Mouse (Mus musculus) CH12.LX (cell line): Measurements from ENCODE around the gene Gm49340. TPM values are rescaled to one million over a fixed set of nuclear protein-coding genes. Genes with fewer than 3 reads are reported as not detected.

Source experiments
- DNase-seq: peaks from one replicate; pipeline ENCODE4 v3.0.0-alpha.2; 2013; ENCODE audit errors: extremely low read depth
- H3K27ac ChIP-seq: 2 replicates; pipeline ENCODE4 v1.5.1; 2012; ENCODE audit warnings: low read depth, mild to moderate bottlenecking, control low read depth, moderate library complexity; ENCODE audit not compliant: insufficient read depth
- H3K27me3 ChIP-seq: replicated peaks from 2 replicates; pipeline ENCODE3; 2012; ENCODE audit warnings: inconsistent platforms
- H3K36me3 ChIP-seq, 2 experiments: replicated peaks in 1 of 2; 2 replicates each; pipeline versions ENCODE3 to v1.6.1; 2012; ENCODE audit warnings: inconsistent platforms in 1 of 2, low read length in 1 of 2, mild to moderate bottlenecking in 1 of 2, mixed read lengths in 1 of 2, moderate library complexity in 1 of 2; ENCODE audit not compliant: control insufficient read depth in 1 of 2, insufficient read depth in 1 of 2
- H3K4me1 ChIP-seq, 2 experiments: 2 replicates each; pipeline ENCODE4 v1.6.1; 2012; ENCODE audit warnings: inconsistent platforms in 1 of 2, moderate library complexity in 1 of 2; ENCODE audit not compliant: insufficient read depth in 2 of 2, control insufficient read depth in 1 of 2
- H3K4me2 ChIP-seq: 2 replicates; pipeline ENCODE4 v1.6.1; 2012; ENCODE audit warnings: low read depth, mild to moderate bottlenecking, control low read depth; ENCODE audit not compliant: poor library complexity, insufficient read depth, severe bottlenecking
- H3K4me3 ChIP-seq, 3 experiments: fragments of 150-350 bp in 1 of 3; sonication (generic) in 1 of 3; replicated peaks in 1 of 3; 2 replicates each; pipeline versions ENCODE3 to v1.5.1; 2011 to 2012; ENCODE audit warnings: low read depth in 2 of 3, low read length in 2 of 3, mild to moderate bottlenecking in 2 of 3, moderate library complexity in 2 of 3, control low read depth in 1 of 3, improper control_type of control experiment in 1 of 3, inconsistent platforms in 1 of 3, mixed read lengths in 1 of 3; ENCODE audit not compliant: poor library complexity in 1 of 3
- H3K79me2 ChIP-seq: replicated peaks from 2 replicates; pipeline ENCODE4 v1.6.1; 2012; ENCODE audit warnings: mild to moderate bottlenecking, moderate library complexity; ENCODE audit not compliant: control insufficient read depth, poor library complexity, insufficient read depth, severe bottlenecking; ENCODE audit errors: extremely low read depth
- H3K9ac ChIP-seq: 2 replicates; pipeline ENCODE4 v1.6.1; 2012; ENCODE audit warnings: low read depth, mild to moderate bottlenecking, control low read depth, moderate library complexity; ENCODE audit not compliant: insufficient read depth
- H3K9me3 ChIP-seq: replicated peaks from 2 replicates; pipeline ENCODE3; 2012; ENCODE audit warnings: low read length, inconsistent platforms, mixed read lengths
- BHLHE40 ChIP-seq: IDR thresholded peaks from 2 replicates; pipeline ENCODE4 v1.6.1; 2011; ENCODE audit warnings: mild to moderate bottlenecking, low read depth, low read length, improper control_type of control experiment
- CHD1 ChIP-seq: IDR thresholded peaks from 2 replicates; pipeline ENCODE4 v1.6.1; 2012; ENCODE audit warnings: low read depth, low read length, improper control_type of control experiment, inconsistent platforms
- CTCF ChIP-seq, 2 experiments: IDR thresholded peaks in 1 of 2; conservative IDR thresholded peaks in 1 of 2; 2 replicates each; pipeline ENCODE4 v1.5.1; 2011 to 2012; ENCODE audit warnings: low read depth in 2 of 2, low read length in 2 of 2, improper control_type of control experiment in 1 of 2, inconsistent platforms in 1 of 2, mild to moderate bottlenecking in 1 of 2, moderate library complexity in 1 of 2
- E2F4 ChIP-seq: IDR thresholded peaks from 2 replicates; pipeline ENCODE4 v1.6.1; 2011; ENCODE audit warnings: low read depth, low read length, improper control_type of control experiment; ENCODE audit not compliant: insufficient replicate concordance
- EP300 ChIP-seq: IDR thresholded peaks from 2 replicates; pipeline ENCODE4 v1.6.1; 2011; ENCODE audit warnings: low read length, improper control_type of control experiment
- HCFC1 ChIP-seq: IDR thresholded peaks from 2 replicates; pipeline ENCODE4 v1.6.1; 2012; ENCODE audit warnings: low read depth, mild to moderate bottlenecking, inconsistent platforms, low read length, improper control_type of control experiment
- JUN ChIP-seq: IDR thresholded peaks from 2 replicates; pipeline ENCODE4 v1.6.1; 2011; ENCODE audit warnings: low read depth, mild to moderate bottlenecking, low read length, improper control_type of control experiment, moderate library complexity; ENCODE audit not compliant: insufficient read depth
- MAX ChIP-seq: IDR thresholded peaks from 2 replicates; pipeline ENCODE4 v1.6.1; 2011; ENCODE audit warnings: low read length, improper control_type of control experiment
- MYC ChIP-seq: IDR thresholded peaks from 2 replicates; pipeline ENCODE4 v1.6.1; 2011; ENCODE audit warnings: low read depth, mild to moderate bottlenecking, improper control_type of control experiment, low read length
- NRF1 ChIP-seq: IDR thresholded peaks from 2 replicates; pipeline ENCODE4 v1.6.1; 2014; ENCODE audit warnings: low read depth, mild to moderate bottlenecking, inconsistent platforms, low read length, improper control_type of control experiment, moderate library complexity
- PAX5 ChIP-seq: IDR thresholded peaks from 2 replicates; pipeline ENCODE4 v1.6.1; 2012; ENCODE audit warnings: low read length, inconsistent platforms, mixed read lengths
- POLR2AphosphoS2 ChIP-seq: IDR thresholded peaks from 2 replicates; pipeline ENCODE4 v1.6.1; 2011; ENCODE audit warnings: low read depth, low read length, improper control_type of control experiment
- RAD21 ChIP-seq: IDR thresholded peaks from 2 replicates; pipeline ENCODE4 v1.6.1; 2011; ENCODE audit warnings: low read depth, mild to moderate bottlenecking, low read length, improper control_type of control experiment, moderate library complexity
- SIN3A ChIP-seq: IDR thresholded peaks from 2 replicates; pipeline ENCODE4 v1.6.1; 2012; ENCODE audit warnings: low read length, improper control_type of control experiment, inconsistent platforms
- SMC3 ChIP-seq: IDR thresholded peaks from 2 replicates; pipeline ENCODE4 v1.6.1; 2011; ENCODE audit warnings: low read depth, low read length, improper control_type of control experiment
- TBP ChIP-seq: conservative IDR thresholded peaks from 2 replicates; pipeline ENCODE4 v1.6.1; 2011; ENCODE audit warnings: low read depth, low read length, improper control_type of control experiment
- TCF12 ChIP-seq: IDR thresholded peaks from 2 replicates; pipeline ENCODE4 v1.6.1; 2014; ENCODE audit warnings: low read depth, mild to moderate bottlenecking, inconsistent platforms, low read length, improper control_type of control experiment
- UBTF ChIP-seq: IDR thresholded peaks from 2 replicates; pipeline ENCODE4 v1.6.1; 2012; ENCODE audit warnings: low read depth, mild to moderate bottlenecking, inconsistent platforms, low read length, improper control_type of control experiment, moderate library complexity
- USF2 ChIP-seq: conservative IDR thresholded peaks from 2 replicates; pipeline ENCODE4 v1.6.1; 2011; ENCODE audit warnings: low read depth, low read length, improper control_type of control experiment
- ZKSCAN1 ChIP-seq: IDR thresholded peaks from 2 replicates; pipeline ENCODE4 v1.6.1; 2012; ENCODE audit warnings: low read depth, inconsistent platforms, low read length, improper control_type of control experiment, borderline replicate concordance
- dilution Hi-C: fragments of 300-500 bp; cut with MboI; formaldehyde crosslinking; loops from 2 replicates; pipeline ENCODE4 v1.14.3; 2020; ENCODE audit warnings: low sequenced_read_pairs; ENCODE audit not compliant: extremely low pct_unique_long_range_greater_than_20kb, extremely low pct_ligation_motif_present
- in situ Hi-C: fragments of 300-500 bp; cut with MboI; formaldehyde crosslinking; loops from 3 replicates; pipeline ENCODE4 v1.14.3; 2019; ENCODE audit warnings: low sequenced_read_pairs, low pct_ligation_motif_present, low pct_unique_long_range_greater_than_20kb, mixed read lengths
- polyA plus RNA-seq: library from polyadenylated mRNA; unstranded; fragments of >175 nt; gene quantifications from 2 replicates; pipeline ENCODE4 v1.2.1, GENCODE M21; 2012; ENCODE audit warnings: low read depth; ENCODE audit not compliant: insufficient read length
- total RNA-seq, 2 experiments: library from RNA; depleted of rRNA; stranded (reverse); fragments of 300-350 nt in 1 of 2; fragments of >200 nt in 1 of 2; gene quantifications; 2 replicates each; pipeline ENCODE4 v1.2.3; 2012 to 2014

Gm49340 gene
- total and polyA plus RNA-seq, 3 experiments = not detected

DNA sequence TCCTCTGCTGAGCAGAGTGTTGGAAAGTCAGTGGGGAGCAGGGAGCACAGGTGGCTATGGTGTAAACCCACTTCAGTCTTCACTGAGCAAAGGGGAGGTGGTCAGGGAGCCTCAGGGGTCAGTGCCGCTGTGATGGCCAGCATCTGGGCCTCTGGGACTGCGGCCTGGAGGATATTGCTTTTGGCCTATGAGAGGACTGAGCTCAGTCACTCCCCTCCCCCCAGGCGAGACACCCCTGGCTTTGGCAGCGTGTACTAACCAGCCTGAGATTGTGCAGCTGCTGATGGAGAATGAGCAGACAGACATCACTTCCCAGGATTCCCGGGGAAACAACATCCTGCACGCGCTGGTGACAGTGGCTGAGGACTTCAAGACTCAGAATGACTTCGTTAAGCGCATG is 46.2 kb upstream of the Gm49340 start:
- H3K27ac ChIP-seq = no peak overlapping the region
- in situ Hi-C loops = loop anchor here (10.0 to 25.0 kb wide), 2 partner anchors 149 to 1079 kb away; partner anchors contain the start of genes Haspin, Olfr411 and Olfr412
- no peaks in the 10 kb centered on the region for H3K36me3 ChIP-seq
- dilution Hi-C loops = no loop called here
- TF ChIP-seq E2F4 = no peak
- no peak for TF ChIP-seq MYC
- no peak for TF ChIP-seq NRF1
- TF ChIP-seq SIN3A = no peak
- no peak for TF ChIP-seq PAX5
- TF ChIP-seq MAX = no peak
- no peak for TF ChIP-seq ZKSCAN1
- TF ChIP-seq HCFC1 = no peak
- no peak for TF ChIP-seq RAD21
- no peak for TF ChIP-seq TCF12
- TF ChIP-seq POLR2AphosphoS2 = no peak
- H3K27me3 ChIP-seq = peaks cover 91% of the 10 kb centered on the region
- no peak overlapping the region for H3K4me2 ChIP-seq
- no peaks in the 10 kb centered on the region for H3K79me2 ChIP-seq
- peaks cover 18 to 37% of the 10 kb centered on the region in 2 experiments for H3K4me1 ChIP-seq
- H3K9ac ChIP-seq = no peak overlapping the region
- H3K9me3 ChIP-seq = no peaks in the 10 kb centered on the region
- H3K4me3 ChIP-seq = no peak overlapping the region
- no peak for DNase-seq

DNA sequence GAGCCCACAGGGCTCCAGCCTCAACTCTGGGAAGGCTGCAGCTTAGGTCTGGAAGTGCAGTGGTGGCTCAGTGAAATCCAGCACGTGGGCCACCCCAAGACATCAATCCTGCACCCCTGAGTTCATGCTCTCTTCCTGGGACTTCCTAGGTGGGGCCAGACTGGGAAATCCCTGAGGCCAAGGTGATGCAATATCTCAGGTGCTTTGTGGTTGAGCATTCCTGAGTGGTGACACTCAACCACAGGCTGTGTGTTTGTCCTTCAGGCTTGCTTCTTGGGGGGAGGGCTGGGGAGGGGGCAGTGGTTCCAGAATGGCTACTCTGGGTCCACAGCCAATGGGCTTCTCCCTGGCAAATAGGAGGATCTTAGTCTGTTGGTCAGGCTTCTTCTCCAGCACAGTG is 45.6 kb upstream of the Gm49340 start:
- Histone ChIP-seq H3K4me2 (no peak overlapping the region), H3K27ac (no peak overlapping the region), H3K4me3 (no peak overlapping the region), H3K9me3 (no peaks in the 10 kb centered on the region), H3K4me1 (peaks cover 18 to 37% of the 10 kb centered on the region in 2 experiments), H3K9ac (no peak overlapping the region), H3K27me3 (peaks cover 92% of the 10 kb centered on the region), H3K79me2 (no peaks in the 10 kb centered on the region), H3K36me3 (no peaks in the 10 kb centered on the region)
- in situ Hi-C loops = loop anchor here (10.0 to 25.0 kb wide), 2 partner anchors 149 to 1078 kb away; partner anchors contain the start of genes Haspin, Olfr411 and Olfr412
- dilution Hi-C loops = no loop called here
- DNase-seq = no peak
- TF ChIP-seq BHLHE40 (peak; percentile 32), E2F4 (no peak), PAX5 (no peak), JUN (no peak), SIN3A (no peak), EP300 (no peak)

DNA sequence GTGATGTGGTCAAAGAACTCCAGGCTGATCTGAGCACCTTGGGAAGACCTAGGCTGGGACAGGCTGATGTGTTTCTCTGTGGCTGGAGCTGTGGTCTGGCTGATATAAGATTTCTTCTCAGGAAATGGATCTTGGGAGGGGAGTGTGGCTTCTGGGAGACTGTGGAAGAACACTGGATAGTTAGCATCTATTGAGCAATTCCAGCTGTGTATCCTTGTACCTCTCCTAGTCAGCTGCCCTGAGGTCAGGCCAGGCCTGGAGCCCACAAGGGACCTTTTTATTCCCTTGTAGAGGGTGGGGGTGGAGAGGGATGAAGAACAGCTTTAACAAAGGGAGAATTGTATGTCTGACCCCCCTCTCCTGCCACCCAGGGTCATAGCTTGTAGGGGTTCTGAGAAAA is 45.2 kb upstream of the Gm49340 start:
- Histone ChIP-seq H3K4me3 (no peak overlapping the region), H3K9me3 (no peaks in the 10 kb centered on the region), H3K4me2 (no peak overlapping the region), H3K27me3 (peaks cover 92% of the 10 kb centered on the region), H3K36me3 (no peaks in the 10 kb centered on the region), H3K9ac (no peak overlapping the region), H3K27ac (no peak overlapping the region), H3K79me2 (no peaks in the 10 kb centered on the region), H3K4me1 (peaks cover 18 to 37% of the 10 kb centered on the region in 2 experiments)
- TF ChIP-seq UBTF (no peak), E2F4 (no peak), TBP (no peak), JUN (no peak), USF2 (no peak), CHD1 (no peak), EP300 (no peak), SMC3 (no peak), CTCF (conservative IDR thresholded peaks at IDR 0.05 in 1 of 2, IDR thresholded peaks at IDR 0.05 in 1 of 2; ENCODE audit: low read depth in 2 of 2, low read length in 2 of 2) (no peak)
- in situ Hi-C loops = loop anchor here (10.0 to 25.0 kb wide), 2 partner anchors 150 to 1078 kb away; partner anchors contain the start of genes Haspin, Olfr411 and Olfr412
- dilution Hi-C loops = no loop called here
- DNase-seq = no peak
